Mouse (Mus musculus): ENCODE results near the gene Cox19. TPM values are rescaled to one million over a fixed set of nuclear protein-coding genes. Genes with fewer than 3 reads are reported as not detected.
A peak's percentile ranks its signal among the peaks of the same experiment; 100 is the strongest.
"Not testable (repeated sequence)": the region's sequence is repeated elsewhere in the genome, so short reads cannot be mapped to it uniquely, and the experiment has no call there.

Gene Cox19
- total RNA-seq (2017) = 14.9 and 18.7 TPM in 2 replicates

- ATAC-seq (replicated peaks in 1 of 2; ENCODE audit: insufficient read depth in 1 of 2, low FRiP score in 2 of 2, low TSS enrichment in 1 of 2, low read depth in 1 of 2, poor library complexity in 2 of 2, severe bottlenecking in 2 of 2) = no peak
Observed at GRCm38 (mm10) chr5:139351134-139351533, at the start of gene Cox19. Cox19 (minus strand) TSS chr5:139351418.

GRCm38 (mm10) chr5:139399991-139400390 lies 48.8 kb upstream of the Cox19 start:
- no peak for ATAC-seq (replicated peaks in 1 of 2; ENCODE audit: insufficient read depth in 1 of 2, low FRiP score in 2 of 2, low TSS enrichment in 1 of 2, low read depth in 1 of 2, poor library complexity in 2 of 2, severe bottlenecking in 2 of 2)

GRCm38 (mm10) chr5:139398786-139399185 lies 47.6 kb upstream of the Cox19 start:
- no peak for ATAC-seq (replicated peaks in 1 of 2; ENCODE audit: insufficient read depth in 1 of 2, low FRiP score in 2 of 2, low TSS enrichment in 1 of 2, low read depth in 1 of 2, poor library complexity in 2 of 2, severe bottlenecking in 2 of 2)

GRCm38 (mm10) chr5:139397959-139398753 lies 46.9 kb upstream of the Cox19 start:
- peak; percentile 57 to 73 for ATAC-seq (replicated peaks in 1 of 2; ENCODE audit: insufficient read depth in 1 of 2, low FRiP score in 2 of 2, low TSS enrichment in 1 of 2, low read depth in 1 of 2, poor library complexity in 2 of 2, severe bottlenecking in 2 of 2)

GRCm38 (mm10) chr5:139397359-139397916 lies 46.2 kb upstream of the Cox19 start:
- no peak for ATAC-seq (replicated peaks in 1 of 2; ENCODE audit: insufficient read depth in 1 of 2, low FRiP score in 2 of 2, low TSS enrichment in 1 of 2, low read depth in 1 of 2, poor library complexity in 2 of 2, severe bottlenecking in 2 of 2)

GRCm38 (mm10) chr5:139395528-139395927 lies 44.3 kb upstream of the Cox19 start:
- no peak for ATAC-seq (replicated peaks in 1 of 2; ENCODE audit: insufficient read depth in 1 of 2, low FRiP score in 2 of 2, low TSS enrichment in 1 of 2, low read depth in 1 of 2, poor library complexity in 2 of 2, severe bottlenecking in 2 of 2)

- no peak for ATAC-seq (replicated peaks in 1 of 2; ENCODE audit: insufficient read depth in 1 of 2, low FRiP score in 2 of 2, low TSS enrichment in 1 of 2, low read depth in 1 of 2, poor library complexity in 2 of 2, severe bottlenecking in 2 of 2)
Observed at GRCm38 (mm10) chr5:139394399-139394798, 43.2 kb upstream of the Cox19 start.

GRCm38 (mm10) chr5:139393197-139393588 lies 42.0 kb upstream of the Cox19 start:
- no peak for ATAC-seq (replicated peaks in 1 of 2; ENCODE audit: insufficient read depth in 1 of 2, low FRiP score in 2 of 2, low TSS enrichment in 1 of 2, low read depth in 1 of 2, poor library complexity in 2 of 2, severe bottlenecking in 2 of 2)

- ATAC-seq (replicated peaks in 1 of 2; ENCODE audit: insufficient read depth in 1 of 2, low FRiP score in 2 of 2, low TSS enrichment in 1 of 2, low read depth in 1 of 2, poor library complexity in 2 of 2, severe bottlenecking in 2 of 2) = no peak
Observed at GRCm38 (mm10) chr5:139392219-139393196, 41.3 kb upstream of the Cox19 start.

GRCm38 (mm10) chr5:139391309-139391990 lies 40.2 kb upstream of the Cox19 start:
- no peak for ATAC-seq (replicated peaks in 1 of 2; ENCODE audit: insufficient read depth in 1 of 2, low FRiP score in 2 of 2, low TSS enrichment in 1 of 2, low read depth in 1 of 2, poor library complexity in 2 of 2, severe bottlenecking in 2 of 2)

- not testable (repeated sequence) for ATAC-seq (replicated peaks in 1 of 2; ENCODE audit: insufficient read depth in 1 of 2, low FRiP score in 2 of 2, low TSS enrichment in 1 of 2, low read depth in 1 of 2, poor library complexity in 2 of 2, severe bottlenecking in 2 of 2)
Observed at GRCm38 (mm10) chr5:139390324-139391119, 39.3 kb upstream of the Cox19 start.

- no peak; a peak in 1 of 4 replicates for ATAC-seq (replicated peaks in 1 of 2; ENCODE audit: insufficient read depth in 1 of 2, low FRiP score in 2 of 2, low TSS enrichment in 1 of 2, low read depth in 1 of 2, poor library complexity in 2 of 2, severe bottlenecking in 2 of 2)
Observed at GRCm38 (mm10) chr5:139389676-139390061, 38.5 kb upstream of the Cox19 start.

GRCm38 (mm10) chr5:139388694-139389675 lies 37.8 kb upstream of the Cox19 start:
- peak in 1 of 2 experiments; percentile 11; a peak in 2 of 4 replicates for ATAC-seq (replicated peaks in 1 of 2; ENCODE audit: insufficient read depth in 1 of 2, low FRiP score in 2 of 2, low TSS enrichment in 1 of 2, low read depth in 1 of 2, poor library complexity in 2 of 2, severe bottlenecking in 2 of 2)

- no peak for ATAC-seq (replicated peaks in 1 of 2; ENCODE audit: insufficient read depth in 1 of 2, low FRiP score in 2 of 2, low TSS enrichment in 1 of 2, low read depth in 1 of 2, poor library complexity in 2 of 2, severe bottlenecking in 2 of 2)
Observed at GRCm38 (mm10) chr5:139388195-139388570, 37.0 kb upstream of the Cox19 start.

GRCm38 (mm10) chr5:139387329-139388194 lies 36.3 kb upstream of the Cox19 start:
- ATAC-seq (replicated peaks in 1 of 2; ENCODE audit: insufficient read depth in 1 of 2, low FRiP score in 2 of 2, low TSS enrichment in 1 of 2, low read depth in 1 of 2, poor library complexity in 2 of 2, severe bottlenecking in 2 of 2) = peak in 1 of 2 experiments; percentile 9; a peak in 1 of 4 replicates
